Mouse (Mus musculus) spleen, adult 12 weeks (tissue): ENCODE measurements around the gene Sox6.

Source experiments
- DNase-seq: peaks from one replicate; pipeline ENCODE4 v3.0.0; 2022; ENCODE audit warnings: low spot score

The Sox6 gene

GRCm38 (mm10) chr7:115486431-115486830 lies 552.2 kb downstream of the Sox6 start:
- no peak for DNase-seq

GRCm38 (mm10) chr7:115485664-115486409 lies 552.8 kb downstream of the Sox6 start:
- DNase-seq: no peak

GRCm38 (mm10) chr7:115477763-115478162 lies 560.8 kb downstream of the Sox6 start:
- DNase-seq: no peak

GRCm38 (mm10) chr7:115476881-115477665 lies 561.5 kb downstream of the Sox6 start:
- DNase-seq: no peak

- no peak for DNase-seq
Measured at GRCm38 (mm10) chr7:115475176-115475575, 563.4 kb downstream of the Sox6 start.

- DNase-seq: no peak
Measured at GRCm38 (mm10) chr7:115474115-115474514, 564.5 kb downstream of the Sox6 start.

- DNase-seq: no peak
Measured at GRCm38 (mm10) chr7:115472850-115473249, 565.7 kb downstream of the Sox6 start.

GRCm38 (mm10) chr7:115471521-115471920 lies 567.1 kb downstream of the Sox6 start:
- DNase-seq: no peak

GRCm38 (mm10) chr7:115466811-115467210 lies 571.8 kb downstream of the Sox6 start:
- DNase-seq: no peak

GRCm38 (mm10) chr7:115463367-115463766 lies 575.2 kb downstream of the Sox6 start:
- DNase-seq: no peak

- no peak for DNase-seq
Measured at GRCm38 (mm10) chr7:115462276-115462675, 576.3 kb downstream of the Sox6 start.

- no peak for DNase-seq
Measured at GRCm38 (mm10) chr7:115454988-115455387, 583.6 kb downstream of the Sox6 start.

GRCm38 (mm10) chr7:115453713-115454073 lies 584.9 kb downstream of the Sox6 start:
- no peak for DNase-seq

GRCm38 (mm10) chr7:115453042-115453712 lies 585.4 kb downstream of the Sox6 start:
- DNase-seq: no peak

GRCm38 (mm10) chr7:115450431-115451195 lies 588.0 kb downstream of the Sox6 start:
- no peak for DNase-seq

- no peak for DNase-seq
Measured at GRCm38 (mm10) chr7:115448403-115449025, 590.1 kb downstream of the Sox6 start.

GRCm38 (mm10) chr7:115447091-115447490 lies 591.5 kb downstream of the Sox6 start:
- DNase-seq: no peak

- no peak for DNase-seq
Measured at GRCm38 (mm10) chr7:115446481-115447016, 592.0 kb downstream of the Sox6 start.

- no peak for DNase-seq
Measured at GRCm38 (mm10) chr7:115426161-115426982, 612.2 kb downstream of the Sox6 start.

- no peak for DNase-seq
Measured at GRCm38 (mm10) chr7:115422828-115423227, 615.8 kb downstream of the Sox6 start.
